Mouse (Mus musculus) cerebellum, adult 8-10 months (tissue): ENCODE measurements around the gene Gbp3.
"Not testable (repeated sequence)": the region's sequence is repeated elsewhere in the genome, so short reads cannot be mapped to it uniquely, and the experiment has no call there.

Source experiments
- DNase-seq: peaks from one replicate; pipeline ENCODE4 v3.0.0; 2022

The Gbp3 gene

DNA sequence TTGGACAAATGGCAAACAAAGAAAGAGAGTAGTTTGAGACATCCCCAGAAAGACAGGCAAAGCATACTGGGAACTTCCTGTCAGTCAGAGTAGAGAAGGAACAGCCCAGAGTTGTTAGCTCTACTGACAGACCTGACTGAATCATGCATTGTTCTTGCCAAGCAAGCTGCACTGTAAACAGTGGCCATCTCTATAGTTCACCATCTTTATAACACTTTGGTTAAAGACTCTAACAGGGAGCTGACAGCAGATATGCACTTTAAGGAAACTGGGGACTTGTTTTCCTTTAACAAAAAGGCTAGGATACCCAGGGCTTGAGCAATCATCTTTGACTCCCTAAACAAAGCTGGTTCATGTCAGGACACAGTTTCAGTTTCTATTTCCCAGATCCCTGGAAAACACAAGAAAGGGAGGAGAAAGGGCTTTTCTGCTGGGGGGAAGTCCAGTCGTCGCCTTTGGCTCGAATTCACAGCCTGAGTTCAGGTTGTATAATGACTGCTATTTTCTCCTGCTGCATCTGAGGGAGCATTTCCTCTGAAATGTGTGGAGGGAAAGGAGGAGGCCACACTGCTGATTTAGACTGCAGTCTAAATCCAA is at the start of gene Gbp3:
Gene Gbp3 (plus strand): TSS at position 395 of the 597 bp plus-strand sequence.
- no peak for DNase-seq

DNA sequence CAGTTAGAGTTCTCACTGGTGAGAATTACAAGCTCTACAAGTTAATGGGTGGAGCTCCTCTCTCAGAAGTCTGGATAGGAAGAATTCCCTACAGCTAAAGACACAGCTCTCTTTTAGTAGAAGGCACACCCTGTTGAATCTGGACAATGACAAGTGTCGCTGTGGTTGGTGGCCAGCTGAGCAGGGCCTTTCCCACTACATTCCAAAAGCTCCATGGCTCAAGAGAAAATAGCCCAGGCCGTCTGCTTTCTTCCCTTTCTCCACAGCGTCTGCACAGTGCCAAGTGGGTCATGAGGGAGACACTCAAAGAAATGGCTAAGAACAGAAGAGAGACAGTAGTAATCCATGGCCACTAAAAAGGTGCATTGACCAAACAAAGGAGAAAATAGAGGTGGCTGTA is 31.7 kb upstream of the Gbp3 start:
- no peak for DNase-seq

DNA sequence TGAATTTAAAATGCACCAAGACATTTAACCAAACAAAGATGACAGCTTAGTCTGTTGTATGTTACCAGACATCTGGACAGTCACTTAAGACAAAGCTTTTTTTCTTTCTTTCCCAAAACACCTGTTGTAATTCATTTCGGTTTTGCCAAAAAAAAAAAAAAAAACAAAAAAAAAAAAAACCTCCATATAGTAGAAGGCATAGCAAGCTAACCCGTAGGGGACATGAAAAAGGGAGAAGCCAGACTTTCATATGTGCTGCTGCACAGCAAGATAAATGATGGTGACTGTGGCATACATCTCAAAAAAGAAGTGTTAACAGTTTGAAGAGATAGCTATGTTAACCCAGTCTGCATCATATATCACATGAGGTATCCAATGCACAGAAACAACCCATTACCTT is 30.2 kb upstream of the Gbp3 start:
- no peak for DNase-seq

GRCm38 (mm10) chr3:142530087-142530953 is 29.5 kb upstream of the Gbp3 start, which contains the start of gene Gbp7:
TSS of gene Gbp7 (plus strand) at chr3:142530342.
- no peak for DNase-seq

DNA sequence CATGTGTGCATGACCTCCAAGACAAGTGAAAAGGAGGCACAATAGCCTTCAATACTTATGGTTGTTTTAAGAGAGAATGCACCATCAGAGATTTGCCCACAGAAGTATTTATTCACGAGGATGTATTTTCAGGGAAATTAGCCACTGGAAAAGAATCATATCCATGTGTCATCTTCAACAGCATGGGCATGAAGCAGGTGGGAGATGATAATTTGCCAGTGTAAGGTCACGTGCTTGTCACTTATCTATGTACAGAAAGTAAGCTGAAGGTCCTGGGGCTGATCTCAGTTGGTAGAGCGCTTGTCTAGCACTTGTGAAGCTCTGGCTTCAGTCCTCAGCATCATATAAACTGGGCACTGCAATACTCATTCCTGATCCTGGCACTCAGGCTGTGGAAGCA is 28.2 kb upstream of the Gbp3 start:
- no peak for DNase-seq

DNA sequence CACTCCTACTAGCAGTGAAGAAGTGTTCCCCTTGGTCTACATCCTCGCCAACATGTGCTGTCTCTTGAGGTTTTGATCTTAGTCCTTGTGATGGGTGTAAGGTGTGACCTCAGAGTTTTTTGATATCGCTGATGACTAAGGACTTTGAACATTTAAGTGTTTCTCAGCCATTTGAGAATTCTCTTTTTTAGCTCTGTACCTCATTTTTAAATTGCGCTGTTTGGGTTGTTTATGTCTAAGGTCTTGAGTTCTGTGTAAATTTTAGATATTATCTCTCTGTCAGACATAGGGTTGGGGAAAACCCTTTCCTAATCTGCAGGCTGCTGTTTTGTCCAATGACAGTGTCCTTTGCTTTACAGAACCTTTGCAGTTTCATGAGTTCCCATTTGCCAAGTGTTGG is 26.6 kb upstream of the Gbp3 start:
- no peak for DNase-seq

- DNase-seq: no peak
Observed at GRCm38 (mm10) chr3:142535667-142536066, 24.2 kb upstream of the Gbp3 start.

- no peak for DNase-seq
Observed at GRCm38 (mm10) chr3:142541391-142541790, 18.4 kb upstream of the Gbp3 start.

DNA sequence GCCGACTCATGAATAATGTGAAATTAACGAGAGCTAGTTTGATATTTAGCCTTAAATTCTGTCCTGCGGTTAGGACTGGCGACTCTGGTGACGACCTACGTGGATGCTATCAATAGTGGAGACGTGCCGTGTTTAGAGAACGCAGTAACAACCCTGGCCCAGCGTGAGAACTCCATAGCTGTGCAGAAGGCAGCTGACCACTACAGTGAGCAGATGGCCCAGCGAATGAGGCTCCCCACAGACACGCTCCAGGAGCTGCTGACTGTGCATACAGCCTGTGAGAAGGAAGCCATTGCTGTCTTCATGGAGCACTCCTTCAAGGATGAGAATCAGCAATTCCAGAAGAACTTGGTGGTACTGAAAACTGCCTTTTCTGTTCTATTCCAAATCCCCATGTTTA is 17.1 kb upstream of the Gbp3 start:
- DNase-seq: not testable (repeated sequence)

DNA sequence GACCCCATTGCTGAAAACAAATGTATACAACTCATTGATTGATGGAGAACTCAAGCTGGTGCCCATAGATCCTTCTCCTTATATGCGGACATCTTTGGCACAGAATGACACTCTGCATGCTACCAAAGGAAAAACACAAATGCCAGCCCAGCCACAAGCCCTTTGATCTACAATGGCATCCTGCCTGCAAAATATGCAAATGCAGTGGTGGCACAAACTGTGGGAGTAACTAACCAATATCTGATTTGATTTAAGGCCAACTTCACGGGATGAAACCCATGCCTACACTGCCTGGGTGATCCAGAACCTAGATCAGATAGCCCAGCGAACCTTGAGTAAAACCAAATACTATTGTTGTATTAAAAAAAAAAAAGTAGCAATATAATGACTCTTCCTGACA is 13.1 kb upstream of the Gbp3 start:
- no peak for DNase-seq

DNA sequence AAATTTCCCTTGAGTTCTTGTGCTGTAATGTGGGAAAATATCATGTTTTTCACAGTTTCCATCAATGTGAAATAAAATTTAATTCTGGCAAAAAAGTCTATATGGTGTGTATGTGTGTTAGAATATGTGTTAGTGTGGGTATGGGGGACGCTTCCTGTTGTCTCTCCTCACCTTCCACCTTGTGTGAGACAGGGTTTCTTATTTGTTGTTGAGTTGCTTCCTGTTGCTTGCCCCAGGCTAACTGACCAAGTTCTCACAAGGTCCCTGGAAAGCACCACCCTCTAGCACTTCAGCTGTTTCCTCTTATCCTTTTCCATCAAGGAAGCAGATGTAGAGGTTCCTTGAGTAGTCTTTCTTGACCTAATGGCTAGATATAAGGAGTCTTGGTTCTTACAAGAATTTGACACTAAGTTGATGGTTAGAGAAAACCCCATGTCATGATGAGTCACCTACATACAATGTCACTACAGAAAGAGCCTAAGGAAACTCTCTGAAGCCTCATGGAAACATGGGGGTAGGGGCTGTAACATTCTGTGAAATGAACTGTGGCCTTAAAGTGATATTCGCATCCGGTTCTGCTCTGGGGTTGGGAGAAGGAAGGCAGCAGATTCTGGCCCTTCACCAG is 9.7 kb upstream of the Gbp3 start:
- DNase-seq: no peak

GRCm38 (mm10) chr3:142554601-142555000 is 5.2 kb upstream of the Gbp3 start:
- DNase-seq: no peak

DNA sequence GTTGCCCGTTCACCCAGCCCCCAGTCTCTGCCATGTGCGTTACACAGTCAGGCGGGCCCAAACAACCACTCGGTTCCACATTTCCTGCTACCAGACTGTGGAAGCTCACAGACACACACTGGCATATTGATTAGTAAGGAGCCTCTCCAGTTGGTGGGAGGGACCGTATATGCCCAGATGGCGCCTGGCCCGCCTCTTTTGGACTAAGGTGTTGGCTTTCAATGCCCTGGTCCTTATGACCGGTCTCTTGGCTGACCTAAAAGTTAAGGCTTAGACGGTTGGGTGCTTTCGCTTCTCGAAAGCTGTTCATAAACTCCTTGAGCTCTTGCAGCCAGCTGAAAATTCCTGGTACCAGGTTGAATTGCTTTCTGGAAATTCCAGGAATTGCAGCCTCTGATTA is 4.2 kb upstream of the Gbp3 start:
- DNase-seq: no peak

DNA sequence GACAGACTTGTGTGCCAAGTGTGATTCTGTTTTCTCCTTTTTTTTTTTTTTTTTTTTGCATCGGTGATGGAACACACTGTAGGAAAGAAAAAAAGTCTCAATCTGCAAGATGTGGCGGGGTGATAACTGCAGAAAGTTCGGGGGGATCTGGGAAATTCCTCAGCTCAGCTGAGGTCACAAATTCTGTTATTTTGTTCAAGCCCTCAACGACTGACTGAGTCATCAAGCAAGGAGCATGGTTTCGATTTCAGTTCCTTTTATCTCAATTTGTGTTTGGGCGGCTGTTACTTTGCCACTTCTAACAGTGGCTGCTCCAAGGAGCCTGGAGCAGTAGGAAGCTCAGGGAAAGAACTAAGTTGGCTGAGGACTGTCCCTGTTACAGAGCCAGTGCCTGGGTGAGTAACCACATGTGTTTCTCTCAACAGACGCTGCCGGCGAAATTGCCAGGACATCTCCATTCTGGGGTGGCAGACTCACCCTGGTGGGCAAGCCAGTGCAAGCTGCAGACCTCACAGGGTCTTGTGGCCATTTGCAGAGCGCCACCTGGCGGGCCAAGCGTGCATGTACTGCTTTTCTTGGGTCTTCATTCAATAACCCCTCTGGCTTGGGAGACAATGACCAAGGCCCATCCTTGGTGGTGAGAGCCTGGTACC is 596 bp downstream of the Gbp3 start:
- DNase-seq: peak; percentile 71

DNA sequence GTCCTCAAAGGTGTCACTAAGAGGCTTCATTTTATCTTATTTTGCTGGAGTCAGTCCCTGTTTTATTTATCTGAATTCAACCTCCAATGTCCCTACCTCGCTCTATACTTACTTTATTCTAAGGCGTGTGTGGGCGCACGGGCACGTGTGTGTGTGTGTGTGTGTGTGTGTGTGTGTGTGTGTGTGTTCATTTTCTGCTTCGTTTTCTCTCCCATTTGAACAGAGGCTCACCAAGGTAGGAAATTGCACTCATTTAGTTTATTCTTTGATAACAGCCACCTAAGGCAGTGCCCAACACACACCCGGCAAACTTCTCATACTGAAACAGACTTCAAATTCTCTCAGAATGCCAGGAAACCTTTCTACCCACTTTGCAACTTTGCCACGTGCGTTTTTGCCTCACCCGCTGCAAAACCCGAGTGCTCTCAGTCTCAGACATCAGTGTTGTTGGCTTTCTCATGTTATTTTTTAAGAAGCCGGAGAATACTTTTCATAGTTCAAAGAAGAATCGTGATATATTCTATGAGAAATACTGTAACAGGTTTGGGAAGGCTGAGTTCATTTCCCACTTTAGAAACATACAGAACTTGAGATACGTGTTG is 1.3 kb downstream of the Gbp3 start:
- DNase-seq: no peak

DNA sequence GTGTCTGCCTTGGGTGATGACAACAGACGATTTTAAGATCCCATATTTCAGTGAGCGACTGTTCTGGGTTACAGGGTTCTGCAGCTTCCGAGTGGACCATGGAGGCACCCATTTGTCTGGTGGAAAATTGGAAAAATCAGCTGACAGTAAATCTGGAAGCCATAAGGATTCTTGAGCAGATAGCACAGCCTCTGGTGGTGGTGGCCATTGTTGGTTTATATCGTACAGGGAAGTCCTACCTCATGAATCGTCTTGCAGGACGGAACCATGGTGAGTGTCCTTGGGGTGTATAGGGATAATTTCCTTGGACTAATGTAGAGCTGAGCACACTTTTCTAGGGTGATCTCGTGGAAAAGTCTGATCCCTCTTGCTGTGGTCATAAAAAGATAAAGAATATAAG is 1.8 kb downstream of the Gbp3 start:
- DNase-seq: no peak

GRCm38 (mm10) chr3:142567490-142567889 is 7.7 kb downstream of the Gbp3 start:
- DNase-seq: not testable (repeated sequence)

- DNase-seq: no peak
Observed at GRCm38 (mm10) chr3:142570738-142571137, 10.9 kb downstream of the Gbp3 start.

- DNase-seq: no peak
Observed at GRCm38 (mm10) chr3:142577108-142577507, 17.3 kb downstream of the Gbp3 start.

- no peak for DNase-seq
Observed at GRCm38 (mm10) chr3:142578342-142578741, 18.5 kb downstream of the Gbp3 start.

GRCm38 (mm10) chr3:142583067-142583466 is 23.2 kb downstream of the Gbp3 start:
- no peak for DNase-seq

DNA sequence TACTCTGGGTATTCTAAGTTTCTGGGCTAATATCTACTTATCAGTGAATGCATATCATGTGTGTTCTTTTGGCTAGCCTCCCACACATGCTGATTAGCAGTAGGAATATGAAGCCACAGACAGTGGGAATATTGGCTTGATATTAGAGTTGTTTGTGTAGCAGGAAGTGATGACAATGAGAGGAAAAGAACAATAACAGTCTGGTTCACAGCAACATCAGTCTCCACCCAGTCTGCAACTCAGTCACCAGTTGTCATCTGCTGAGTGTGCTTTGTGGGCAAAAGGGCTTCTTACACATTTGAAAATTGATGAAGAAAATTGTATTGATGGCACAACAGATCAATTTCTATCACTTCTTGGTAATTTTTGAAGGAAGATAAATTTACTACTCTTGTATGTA is 27.6 kb downstream of the Gbp3 start:
- no peak for DNase-seq

DNA sequence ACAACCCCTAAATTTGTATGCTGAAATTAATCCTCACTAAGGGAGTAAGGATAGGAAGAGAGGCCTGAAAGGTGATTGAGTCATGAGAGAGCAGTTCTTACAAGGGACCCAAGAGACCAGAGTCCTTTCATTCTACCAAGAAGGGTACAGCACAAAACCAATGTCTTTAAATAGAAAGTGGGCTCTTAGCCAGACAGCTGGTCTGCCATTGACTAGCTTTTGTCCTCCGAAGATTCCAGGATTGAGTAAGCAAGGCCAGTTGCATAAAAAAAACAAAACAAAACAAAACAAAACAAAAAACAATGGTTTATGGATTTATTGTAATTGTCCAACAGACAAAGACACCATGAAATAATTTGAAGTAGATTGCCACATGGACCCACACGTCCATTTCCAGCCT is 29.1 kb downstream of the Gbp3 start:
- no peak for DNase-seq
